Mouse (Mus musculus) frontal cortex, postnatal 36 days (tissue): Measurements from ENCODE around the gene Eif4b.

ENCODE experiments used
- DNase-seq, 2 experiments: peaks; one replicate each; pipeline ENCODE4 v3.0.0; 2022; ENCODE audit warnings: low spot score in 2 of 2

Gene Eif4b

DNA sequence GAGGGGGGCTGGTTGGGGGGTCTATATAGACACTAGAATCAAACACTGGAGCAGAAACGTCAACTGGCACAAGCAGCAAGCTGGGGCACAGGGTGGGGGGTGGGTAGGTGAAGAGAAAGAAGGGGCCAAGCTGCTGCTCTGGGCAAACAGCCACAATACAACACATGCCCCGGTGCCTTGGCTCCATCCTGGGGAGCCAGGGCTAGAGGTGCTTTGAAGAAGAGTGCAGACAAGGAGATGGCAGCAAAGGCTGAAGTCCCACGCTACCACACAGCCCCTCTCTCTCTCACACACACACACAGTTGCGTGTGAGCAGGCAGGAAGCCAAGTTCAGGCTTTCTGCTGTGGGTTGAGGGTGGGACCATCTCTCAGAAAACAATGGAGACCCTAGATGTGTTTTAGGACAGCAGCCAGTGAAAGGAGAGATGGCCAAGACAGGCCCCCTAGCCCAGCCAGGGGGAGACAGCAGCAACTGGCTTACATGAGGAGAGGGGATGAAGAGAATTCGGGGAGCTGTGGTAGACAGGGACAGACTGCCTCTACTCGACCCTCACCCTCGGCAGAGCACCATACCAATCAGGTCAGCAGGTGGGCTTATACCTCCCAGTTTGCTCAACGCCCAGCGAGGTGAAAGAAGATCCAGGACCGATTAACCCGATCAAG lies 43.3 kb downstream of the Eif4b start:
- no peak for DNase-seq

DNA sequence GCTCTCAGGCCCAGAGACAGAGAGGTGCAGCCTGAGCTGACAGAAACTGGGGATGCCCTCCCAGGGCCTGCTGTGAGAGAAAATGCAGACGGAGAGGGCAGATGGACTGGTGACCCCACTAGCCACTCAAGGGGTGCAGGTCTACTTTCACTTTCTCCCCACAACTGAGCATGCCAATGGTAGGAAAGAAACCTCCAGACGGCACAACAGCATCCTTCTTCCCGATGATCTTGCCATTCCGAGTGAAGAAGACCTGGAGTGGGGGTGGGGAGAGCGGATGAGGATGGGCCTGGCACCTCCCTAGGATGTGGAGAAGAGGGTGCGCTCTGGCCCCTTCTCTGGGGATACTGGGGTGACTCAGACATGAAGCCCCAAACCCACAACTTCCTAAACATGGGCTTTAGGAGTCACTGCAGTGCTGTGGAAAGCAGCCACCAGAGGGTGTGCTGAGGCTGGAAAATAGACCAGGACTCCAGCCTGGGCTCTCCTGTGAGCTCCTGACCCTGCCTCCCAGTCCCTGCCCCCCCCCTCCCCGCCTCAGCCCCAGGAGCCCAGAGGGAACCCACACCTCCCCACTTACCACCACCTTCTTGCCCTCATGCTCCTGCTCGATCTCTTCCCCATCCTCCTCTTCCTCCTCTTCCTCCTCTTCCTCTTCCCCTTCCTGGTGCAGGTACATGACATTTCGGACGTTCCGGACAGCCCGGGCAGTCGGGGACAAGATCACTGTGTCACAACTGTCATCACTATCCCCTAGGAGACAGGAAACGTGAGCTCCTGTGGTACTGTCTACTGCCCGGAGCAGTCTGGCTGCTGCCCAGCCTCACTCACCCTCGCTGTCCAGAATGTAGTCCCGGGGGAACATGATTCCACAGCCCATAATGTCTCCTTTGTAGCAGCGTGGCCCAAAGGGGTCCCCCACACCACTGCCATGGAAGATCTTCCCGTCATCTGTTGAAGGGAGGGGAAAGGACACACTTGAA lies 44.2 kb downstream of the Eif4b start:
- no peak for DNase-seq

DNA sequence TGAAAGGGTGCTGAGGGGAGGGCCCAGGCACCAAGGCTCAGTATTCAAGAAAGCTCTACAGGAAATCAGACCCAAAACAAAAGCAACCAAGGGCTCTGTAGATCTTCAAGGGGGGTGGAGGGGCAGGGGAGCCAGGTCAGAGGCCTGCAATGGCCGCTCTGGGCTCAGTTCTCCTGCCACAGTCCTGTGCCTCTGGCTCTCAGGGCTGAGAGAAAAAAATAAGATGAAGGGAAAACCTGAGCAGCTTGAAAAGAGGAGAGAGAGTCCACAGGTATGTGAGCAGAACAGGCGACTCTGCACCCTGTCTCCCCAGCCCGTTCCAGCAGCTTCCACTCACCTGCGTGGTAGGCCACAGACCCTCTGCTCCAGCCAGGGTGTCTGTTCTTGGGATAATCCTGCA lies 45.0 kb downstream of the Eif4b start:
- no peak for DNase-seq

DNA sequence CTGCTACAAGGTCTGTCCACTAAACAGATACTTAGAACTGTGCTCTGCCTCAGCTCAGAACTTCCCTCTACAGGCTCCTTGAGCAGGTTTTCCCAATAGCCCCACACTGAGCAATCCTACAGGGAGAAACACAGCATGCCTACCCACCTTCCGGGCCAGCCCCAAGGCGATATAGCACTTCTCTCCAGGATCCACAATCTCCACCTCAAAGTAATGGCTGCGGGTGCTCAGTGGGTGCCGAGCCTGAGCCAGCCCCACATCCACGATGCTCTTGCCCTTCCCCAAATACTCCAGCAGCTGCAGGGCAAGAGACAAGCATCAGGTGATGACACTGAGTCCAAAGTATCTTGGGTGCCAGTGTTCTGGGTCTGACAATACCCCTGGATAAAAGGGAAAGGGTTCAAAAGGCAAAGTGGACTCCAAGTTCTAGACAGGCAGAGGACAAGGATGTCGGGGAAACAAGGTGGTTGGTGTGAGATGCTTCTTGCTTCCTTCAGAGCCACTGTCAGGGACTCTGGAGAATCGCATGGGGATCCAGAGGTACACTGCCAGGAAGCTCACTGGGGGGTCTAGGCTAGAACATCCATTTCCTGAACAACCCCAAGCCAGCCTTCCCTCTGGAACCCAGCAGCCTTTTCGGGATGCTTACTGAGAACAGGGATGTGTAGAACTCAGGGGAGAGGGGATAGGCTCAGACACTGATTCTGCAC lies 45.7 kb downstream of the Eif4b start:
- no peak for DNase-seq

DNA sequence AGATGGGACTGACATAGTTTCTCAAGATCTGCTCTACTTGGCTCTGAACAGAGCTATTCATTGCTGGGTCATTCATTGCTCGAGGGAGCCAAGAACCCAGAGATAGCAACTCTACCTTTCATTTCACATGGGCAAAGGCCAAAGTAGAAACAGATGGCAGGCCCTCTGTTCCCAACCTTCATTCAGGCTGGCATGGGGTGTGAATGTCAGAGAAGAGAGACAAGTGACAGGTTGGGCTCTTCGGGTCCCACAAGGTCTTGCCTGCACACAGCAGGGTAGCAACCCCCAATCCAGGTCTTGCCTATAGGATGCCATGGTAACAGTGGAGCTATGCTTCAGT lies 46.2 kb downstream of the Eif4b start:
- DNase-seq = no peak

DNA sequence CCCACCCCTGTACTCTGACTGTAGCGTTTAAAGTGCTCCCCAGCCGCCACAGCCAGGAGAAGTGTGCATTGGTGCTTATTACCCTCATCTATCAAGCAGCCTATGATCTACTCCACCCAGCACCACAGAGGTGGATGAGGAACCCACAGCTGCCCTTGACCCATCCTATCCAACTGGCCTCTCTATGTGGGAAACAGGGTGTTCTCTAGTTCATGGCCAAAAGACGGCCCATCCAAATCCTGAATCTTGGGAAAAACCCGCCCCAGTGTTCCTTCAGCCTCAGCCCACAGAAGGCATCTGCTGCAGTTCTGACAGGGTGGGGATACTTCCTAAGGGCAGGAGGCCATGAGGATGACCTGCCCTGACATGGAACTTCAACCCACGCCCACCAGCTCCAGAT lies 47.0 kb downstream of the Eif4b start:
- no peak for DNase-seq

DNA sequence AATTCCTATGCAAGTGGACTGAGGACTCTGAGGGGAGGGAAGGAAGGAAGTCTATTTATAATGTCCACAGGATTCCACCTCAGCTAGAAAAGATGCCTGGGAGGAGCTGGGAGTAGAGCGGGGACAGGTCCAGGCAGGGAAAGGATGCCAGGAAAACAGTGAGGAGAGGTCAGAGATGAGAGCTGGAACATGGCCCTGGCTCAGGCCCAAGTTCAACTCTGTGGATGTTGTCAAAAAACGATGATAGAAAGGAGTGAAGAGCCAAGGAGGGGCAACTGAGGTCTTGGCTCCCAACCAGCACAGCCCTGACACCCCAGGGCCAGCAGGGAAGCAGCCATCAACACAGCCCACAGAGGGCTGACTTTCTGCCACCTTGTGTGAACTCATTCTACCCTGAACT lies 52.7 kb downstream of the Eif4b start:
- no peak for DNase-seq

DNA sequence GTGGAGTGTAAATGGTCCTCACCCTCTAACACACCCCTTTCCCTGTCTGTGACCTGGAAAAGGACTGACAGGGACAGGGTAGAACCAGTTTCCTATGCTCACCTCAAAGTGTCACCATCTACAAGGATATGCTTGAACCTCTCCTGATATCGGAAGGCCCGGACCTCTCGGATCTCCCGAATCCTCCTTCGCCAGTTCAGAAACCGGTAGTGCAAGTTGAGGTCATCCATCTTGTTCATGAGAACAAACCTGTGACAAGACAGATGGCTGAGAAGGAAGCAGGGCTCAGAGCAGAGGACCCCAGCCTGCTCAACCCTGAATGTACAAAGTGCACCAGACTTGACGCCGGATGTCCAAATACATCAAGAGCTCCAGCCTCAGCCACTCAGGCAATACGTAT lies 59.7 kb downstream of the Eif4b start:
- DNase-seq = no peak

DNA sequence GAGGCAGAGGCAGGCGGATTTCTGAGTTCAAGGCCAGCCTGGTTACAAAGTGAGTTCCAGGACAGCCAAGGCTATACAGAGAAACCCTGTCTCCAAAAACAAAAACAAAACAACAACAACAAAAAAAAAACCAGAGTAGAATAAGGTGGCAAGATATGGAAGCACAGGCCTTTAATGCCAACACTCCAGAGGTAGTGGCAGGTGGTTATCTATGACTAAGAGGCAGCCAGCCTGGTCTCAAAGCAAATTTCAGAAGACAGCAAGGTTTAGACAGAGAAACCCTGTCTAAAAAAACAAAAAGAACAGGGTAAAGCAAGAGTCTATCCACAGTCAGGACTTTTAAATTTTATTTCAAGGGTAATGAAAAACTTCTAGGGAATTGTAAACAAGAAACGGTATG lies 61.1 kb downstream of the Eif4b start:
- no peak for DNase-seq

DNA sequence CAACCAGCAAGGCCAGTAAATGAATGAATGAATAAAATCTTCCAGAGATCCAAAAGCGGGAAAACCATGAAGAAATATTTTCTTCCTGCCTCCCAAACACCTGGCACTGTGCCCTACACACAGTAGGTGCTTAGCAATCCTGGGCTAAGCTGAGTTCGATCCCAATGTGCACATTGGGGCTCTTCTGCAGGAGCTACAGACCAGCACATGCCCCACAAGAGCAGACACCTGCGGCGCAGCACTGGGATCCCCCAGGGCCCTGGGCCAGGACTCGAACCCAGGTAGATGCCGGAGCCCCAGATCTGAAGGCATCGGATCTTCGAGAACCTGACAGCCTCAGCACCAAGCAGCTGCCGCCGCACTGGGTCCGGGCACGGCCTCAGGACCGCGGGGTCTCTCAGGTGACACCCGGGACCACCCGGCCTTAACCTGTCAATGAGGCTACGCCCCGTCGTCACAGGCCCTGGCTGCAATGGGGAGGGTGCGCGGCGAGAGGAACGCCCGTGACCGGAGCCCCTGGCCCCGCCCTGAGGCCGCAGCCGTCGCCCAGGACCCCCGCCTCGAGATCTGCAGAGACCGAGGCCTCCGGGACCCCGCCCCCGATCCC lies 62.1 kb downstream of the Eif4b start:
- DNase-seq = no peak

DNA sequence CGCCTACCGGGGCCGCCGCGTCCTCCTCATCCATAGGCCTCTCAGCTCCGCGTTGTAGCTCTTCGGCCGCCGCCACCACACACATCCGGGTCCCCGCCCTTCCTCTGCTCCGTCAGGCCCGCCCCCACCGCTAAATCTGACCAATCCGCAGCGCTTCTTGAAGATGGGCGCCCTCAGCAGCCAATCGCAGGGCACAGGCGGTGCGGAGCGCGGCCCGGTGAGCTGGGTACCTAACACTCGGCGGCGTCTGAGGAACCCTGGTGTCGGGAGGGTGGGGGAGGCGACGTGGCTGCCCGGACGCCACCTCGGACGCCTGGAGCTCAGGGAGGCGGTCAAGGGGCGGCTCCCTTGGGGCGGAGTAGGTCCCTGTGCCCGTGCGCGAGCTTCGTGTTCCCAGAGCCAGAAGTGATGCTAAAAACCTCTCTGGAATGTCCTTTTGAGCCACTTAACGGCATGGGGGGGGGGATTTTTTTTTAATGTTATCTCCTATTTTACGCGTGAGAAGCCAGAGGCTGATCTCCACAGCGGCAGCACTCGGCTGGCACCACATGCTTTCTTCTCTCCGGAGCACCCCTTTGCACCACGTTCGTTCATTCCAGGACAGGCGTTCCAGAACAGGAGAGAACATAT lies 62.7 kb downstream of the Eif4b start, which contains the start of gene Spryd3:
Gene Spryd3, minus strand, starts transcription at position 106 of the 630 bp plus-strand sequence.
- peak; percentile 99 for DNase-seq

DNA sequence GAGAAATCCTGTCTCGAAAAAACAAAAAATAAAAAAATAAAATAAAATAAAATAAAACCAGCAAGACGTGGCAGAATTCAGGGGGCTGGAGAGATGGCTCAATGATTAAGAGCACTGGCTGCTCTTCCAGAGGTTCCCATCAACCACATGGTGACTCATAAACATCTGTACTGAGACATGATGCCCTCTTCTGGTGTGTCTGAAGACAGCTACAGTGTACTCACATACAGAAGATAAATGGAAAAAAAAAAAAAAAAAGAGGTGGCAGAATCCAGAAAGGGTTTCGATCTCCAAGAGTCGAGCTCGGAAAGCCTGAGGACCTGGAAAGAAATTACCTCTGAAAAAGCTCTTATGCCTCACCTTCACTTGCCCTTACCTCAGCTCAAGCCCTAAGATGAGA lies 67.5 kb downstream of the Eif4b start:
- DNase-seq = no peak

DNA sequence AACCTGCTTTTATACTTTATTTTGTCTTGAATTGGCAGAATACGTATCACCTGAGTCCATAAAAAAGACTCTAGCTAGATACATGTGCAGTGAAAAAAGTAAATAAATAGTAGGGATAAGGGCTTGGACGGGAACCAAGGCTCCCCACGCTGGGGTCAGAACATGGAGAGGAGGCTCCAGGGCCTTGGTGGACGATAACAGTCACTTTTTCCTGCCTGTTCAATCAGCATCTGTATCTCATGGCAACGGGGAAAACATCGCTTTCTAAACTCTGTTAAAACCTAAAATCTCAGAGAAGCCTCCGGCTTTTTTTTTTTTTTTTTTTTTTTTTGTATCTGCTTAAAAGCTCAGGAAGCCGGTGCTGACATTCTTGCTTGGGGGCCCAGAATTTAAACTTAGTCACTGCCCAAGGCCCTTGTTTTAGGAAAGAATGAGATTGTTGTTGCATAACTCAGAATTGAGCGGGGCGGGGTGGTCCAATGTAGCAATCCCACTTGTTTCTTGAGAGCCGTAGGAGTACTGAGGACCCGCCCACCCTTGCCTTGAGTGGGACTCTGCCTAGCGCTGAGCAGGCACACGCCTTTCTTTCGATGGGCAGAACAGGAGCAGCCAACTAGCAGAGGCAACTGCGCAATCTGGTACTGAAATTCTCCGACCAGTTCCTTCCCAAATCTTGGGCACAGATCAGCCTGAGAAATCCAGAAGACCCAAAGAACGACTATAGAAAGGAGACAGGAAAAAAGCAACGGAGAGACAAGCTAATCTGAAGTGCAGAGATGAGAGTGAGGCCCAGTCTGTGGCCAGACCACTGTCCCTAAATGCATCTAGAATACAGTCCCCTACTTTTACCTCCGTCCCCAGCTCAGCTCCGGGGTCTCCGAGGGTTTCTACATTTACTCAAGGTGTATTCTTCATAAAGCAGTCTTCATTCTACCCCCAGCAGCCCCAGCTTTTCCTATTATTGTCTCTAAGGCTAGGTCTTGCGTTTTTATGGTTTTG lies 69.6 kb downstream of the Eif4b start:
- DNase-seq = peak; percentile 37 to 52

DNA sequence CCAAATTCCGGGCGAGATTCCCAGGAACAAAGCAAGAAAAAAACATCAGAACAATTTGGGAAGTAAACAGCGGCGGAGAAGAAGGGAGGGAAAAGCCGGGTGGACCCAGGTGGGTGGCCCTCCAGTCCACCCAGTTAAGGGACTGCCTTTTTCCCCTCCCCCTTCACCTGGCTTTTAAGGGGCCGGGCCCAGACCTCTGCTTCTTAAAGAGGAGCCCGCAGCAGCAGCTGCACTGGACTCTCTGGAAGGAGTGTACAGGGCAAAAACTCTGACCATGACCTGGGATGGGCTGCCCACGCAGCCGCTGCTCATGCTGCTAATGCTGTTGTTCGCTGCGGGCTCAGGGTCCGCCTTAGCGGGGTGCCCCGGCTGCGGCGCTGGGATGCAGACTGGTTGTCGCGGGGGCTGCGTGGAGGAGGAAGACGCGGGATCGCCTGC lies 70.7 kb downstream of the Eif4b start, which contains the start of gene Igfbp6:
Gene Igfbp6, plus strand, starts transcription at position 89 of the 438 bp plus-strand sequence.
- DNase-seq = peak in 1 of 2 experiments; percentile 29

DNA sequence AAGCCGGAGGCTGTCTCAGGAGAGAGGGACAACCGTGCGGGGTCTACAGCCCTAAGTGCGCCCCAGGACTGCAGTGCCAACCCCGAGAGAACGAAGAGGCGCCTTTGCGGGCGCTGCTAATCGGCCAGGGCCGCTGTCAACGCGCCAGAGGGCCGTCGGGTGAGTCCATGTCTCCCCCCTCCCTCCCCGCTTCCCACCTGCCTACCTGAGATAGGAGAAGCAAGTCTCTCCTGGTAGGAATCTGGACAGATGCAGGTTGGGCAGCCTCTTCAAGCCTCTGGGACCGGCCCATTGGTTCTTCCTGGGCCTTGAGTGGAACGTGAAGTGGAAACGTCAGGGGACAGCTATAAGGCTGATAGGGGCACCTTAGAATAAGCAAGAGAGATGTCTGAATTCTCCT lies 71.2 kb downstream of the Eif4b start:
- peak in 1 of 2 experiments; percentile 24 for DNase-seq

DNA sequence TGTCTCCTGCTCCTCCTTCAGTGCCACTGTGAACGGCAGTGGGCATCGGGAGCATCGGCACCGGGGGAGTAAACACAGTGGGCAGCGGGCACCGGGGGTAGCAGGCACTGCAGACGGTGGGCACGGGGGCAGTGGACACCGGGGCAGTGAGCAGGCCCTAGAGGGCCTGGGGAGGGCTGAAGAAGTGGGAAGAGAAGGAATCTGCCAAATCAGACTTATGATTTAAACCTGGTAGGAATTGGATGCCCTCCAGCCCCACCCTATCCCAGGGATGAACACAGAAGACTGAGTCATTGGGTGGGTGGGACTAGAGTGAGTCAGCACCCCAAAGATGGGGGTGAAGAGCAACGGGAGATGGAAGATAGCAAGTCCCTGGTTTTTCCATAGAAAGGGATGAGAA lies 71.8 kb downstream of the Eif4b start:
- peak; percentile 66 to 76 for DNase-seq

DNA sequence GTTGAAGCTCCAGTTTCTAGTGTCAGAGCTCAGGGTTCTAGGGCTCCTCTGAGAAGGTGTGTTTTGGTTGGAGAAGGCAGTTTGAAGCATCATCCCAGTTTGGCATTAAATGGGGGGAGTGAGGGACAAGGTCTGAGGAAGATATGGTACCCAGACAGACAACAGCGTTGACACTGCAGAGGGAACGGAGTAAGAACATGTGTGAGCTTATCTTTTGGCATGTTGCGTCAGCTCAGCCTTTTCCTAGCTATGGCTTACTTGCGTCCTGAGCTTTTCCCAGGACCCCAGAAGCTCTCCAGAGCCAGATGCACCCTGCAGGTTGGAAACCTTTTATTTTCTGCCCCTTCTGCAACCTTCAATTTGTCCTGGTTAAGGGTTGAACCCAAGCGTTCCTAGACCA lies 72.5 kb downstream of the Eif4b start:
- no peak for DNase-seq
